Mouse (Mus musculus) left cerebral cortex, adult 11 months (tissue): ENCODE results near the gene Slc38a7.
"Not testable (repeated sequence)": the region's sequence is repeated elsewhere in the genome, so short reads cannot be mapped to it uniquely, and the experiment has no call there.

Source experiments
- DNase-seq: peaks from one replicate; pipeline ENCODE4 v3.0.0; 2022; ENCODE audit warnings: low spot score

The Slc38a7 gene

GRCm38 (mm10) chr8:95850326-95850725, 3.0 kb downstream of the Slc38a7 start:
- DNase-seq = no peak

- DNase-seq = no peak
Measured at GRCm38 (mm10) chr8:95848734-95849464, 4.4 kb downstream of the Slc38a7 start.

GRCm38 (mm10) chr8:95848061-95848551, 5.2 kb downstream of the Slc38a7 start:
- no peak for DNase-seq

GRCm38 (mm10) chr8:95845026-95845425, 8.3 kb downstream of the Slc38a7 start:
- DNase-seq = no peak

- no peak for DNase-seq
Measured at GRCm38 (mm10) chr8:95843968-95844367, 9.4 kb downstream of the Slc38a7 start.

- DNase-seq = no peak
Measured at GRCm38 (mm10) chr8:95841436-95841835, 11.9 kb downstream of the Slc38a7 start.

GRCm38 (mm10) chr8:95839289-95839688, 14.1 kb downstream of the Slc38a7 start:
- DNase-seq = no peak

- DNase-seq = no peak
Measured at GRCm38 (mm10) chr8:95837266-95837665, 16.1 kb downstream of the Slc38a7 start.

- DNase-seq = no peak
Measured at GRCm38 (mm10) chr8:95835891-95836290, 17.4 kb downstream of the Slc38a7 start.

- DNase-seq = no peak
Measured at GRCm38 (mm10) chr8:95833435-95833984, 19.8 kb downstream of the Slc38a7 start.

GRCm38 (mm10) chr8:95832603-95833434, 20.5 kb downstream of the Slc38a7 start:
- DNase-seq = peak; percentile 72

GRCm38 (mm10) chr8:95830144-95830543, 23.2 kb downstream of the Slc38a7 start:
- no peak for DNase-seq

GRCm38 (mm10) chr8:95825162-95825561, 28.2 kb downstream of the Slc38a7 start, which contains the start of gene Sap18b:
Gene Sap18b, plus strand, starts transcription at chr8:95825346.
- not testable (repeated sequence) for DNase-seq

- no peak for DNase-seq
Measured at GRCm38 (mm10) chr8:95822699-95823098, 30.6 kb downstream of the Slc38a7 start.

GRCm38 (mm10) chr8:95822096-95822495, 31.2 kb downstream of the Slc38a7 start:
- no peak for DNase-seq

GRCm38 (mm10) chr8:95821266-95821665, 32.1 kb downstream of the Slc38a7 start:
- no peak for DNase-seq

GRCm38 (mm10) chr8:95818211-95818610, 35.1 kb downstream of the Slc38a7 start:
- DNase-seq = no peak

GRCm38 (mm10) chr8:95817597-95817996, 35.7 kb downstream of the Slc38a7 start:
- no peak for DNase-seq

GRCm38 (mm10) chr8:95816044-95816708, 37.2 kb downstream of the Slc38a7 start:
- DNase-seq = no peak

GRCm38 (mm10) chr8:95810184-95810591, 43.2 kb downstream of the Slc38a7 start:
- no peak for DNase-seq

- no peak for DNase-seq
Measured at GRCm38 (mm10) chr8:95809116-95809515, 44.2 kb downstream of the Slc38a7 start.

GRCm38 (mm10) chr8:95808631-95809030, 44.7 kb downstream of the Slc38a7 start:
- DNase-seq = no peak
